Mouse (Mus musculus): ENCODE results near the gene Hsd17b3.

DNA sequence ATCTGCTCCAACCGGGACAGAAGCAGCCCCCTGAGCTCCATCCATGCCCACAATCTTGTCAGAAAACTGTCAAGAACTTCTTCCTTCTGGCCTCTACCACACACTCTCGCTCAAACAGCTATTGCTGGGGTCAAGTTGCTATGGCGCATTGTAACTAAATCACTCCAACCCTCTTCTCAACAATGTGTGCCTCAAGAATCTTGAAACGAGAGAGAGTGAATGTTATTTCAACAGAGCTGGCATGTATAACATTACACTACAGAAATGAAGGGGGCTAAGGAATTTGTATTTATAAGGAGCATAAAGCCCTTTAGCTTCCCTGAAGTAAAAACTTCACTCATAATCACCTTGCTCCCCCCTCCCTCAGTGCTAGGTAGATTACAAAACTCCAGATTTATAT lies 37.3 kb upstream of the Hsd17b3 start:
- TF ChIP-seq CTCF (IDR thresholded peaks at IDR 0.05; ENCODE audit: low read depth): no peak
- no peak for TF ChIP-seq EP300 (IDR thresholded peaks at IDR 0.05; ENCODE audit: low read depth)
